Mouse (Mus musculus): ENCODE measurements around the gene Tal1.

Gene Tal1

GRCm38 (mm10) chr4:115056371-115056920 lies at the start of gene Tal1:
TSS of gene Tal1 (plus strand) at chr4:115056426.
- DNase-seq (ENCODE audit: low read depth, low spot score): no peak

- DNase-seq (ENCODE audit: low read depth, low spot score): no peak
These were observed 42.0 kb upstream of the Tal1 start for GRCm38 (mm10) chr4:115014276-115014675.

- no peak for DNase-seq (ENCODE audit: low read depth, low spot score)
These were observed 36.2 kb upstream of the Tal1 start for GRCm38 (mm10) chr4:115019997-115020396.

GRCm38 (mm10) chr4:115035043-115035442 lies 21.2 kb upstream of the Tal1 start:
- DNase-seq (ENCODE audit: low read depth, low spot score): no peak

- DNase-seq (ENCODE audit: low read depth, low spot score): peak; percentile 37
These were observed 18.0 kb upstream of the Tal1 start for GRCm38 (mm10) chr4:115038242-115038641.

GRCm38 (mm10) chr4:115045621-115046020 lies 10.6 kb upstream of the Tal1 start:
- DNase-seq (ENCODE audit: low read depth, low spot score): no peak

GRCm38 (mm10) chr4:115047750-115048149 lies 8.5 kb upstream of the Tal1 start:
- DNase-seq (ENCODE audit: low read depth, low spot score): peak; percentile 70

GRCm38 (mm10) chr4:115048190-115048589 lies 8.0 kb upstream of the Tal1 start:
- DNase-seq (ENCODE audit: low read depth, low spot score): no peak

- no peak for DNase-seq (ENCODE audit: low read depth, low spot score)
These were observed 5.0 kb upstream of the Tal1 start for GRCm38 (mm10) chr4:115051245-115051644.

- DNase-seq (ENCODE audit: low read depth, low spot score): no peak
These were observed 3.8 kb upstream of the Tal1 start for GRCm38 (mm10) chr4:115052343-115053005.

- no peak for DNase-seq (ENCODE audit: low read depth, low spot score)
These were observed 1.2 kb upstream of the Tal1 start for GRCm38 (mm10) chr4:115055044-115055443.

- no peak for DNase-seq (ENCODE audit: low read depth, low spot score)
These were observed 535 bp upstream of the Tal1 start for GRCm38 (mm10) chr4:115055691-115056090.

GRCm38 (mm10) chr4:115056921-115057673 lies 871 bp downstream of the Tal1 start:
- DNase-seq (ENCODE audit: low read depth, low spot score): no peak

- DNase-seq (ENCODE audit: low read depth, low spot score): no peak
These were observed 1.6 kb downstream of the Tal1 start for GRCm38 (mm10) chr4:115057674-115058316.

GRCm38 (mm10) chr4:115058317-115058761 lies 2.1 kb downstream of the Tal1 start:
- DNase-seq (ENCODE audit: low read depth, low spot score): no peak

- DNase-seq (ENCODE audit: low read depth, low spot score): no peak
These were observed 2.8 kb downstream of the Tal1 start for GRCm38 (mm10) chr4:115058871-115059590.

- DNase-seq (ENCODE audit: low read depth, low spot score): no peak
These were observed 3.6 kb downstream of the Tal1 start for GRCm38 (mm10) chr4:115059871-115060270.

- no peak for DNase-seq (ENCODE audit: low read depth, low spot score)
These were observed 4.5 kb downstream of the Tal1 start for GRCm38 (mm10) chr4:115060753-115061152.

GRCm38 (mm10) chr4:115062540-115062874 lies 6.3 kb downstream of the Tal1 start:
- no peak for DNase-seq (ENCODE audit: low read depth, low spot score)

- DNase-seq (ENCODE audit: low read depth, low spot score): no peak
These were observed 6.8 kb downstream of the Tal1 start for GRCm38 (mm10) chr4:115062875-115063517.
